Mouse (Mus musculus) heart, embryonic 13.5 days (tissue): ENCODE measurements around the gene Eya3. TPM values are rescaled to one million over a fixed set of nuclear protein-coding genes. Genes with fewer than 3 reads are reported as not detected.
A peak's percentile ranks its signal among the peaks of the same experiment; 100 is the strongest.
"Not testable (repeated sequence)": the region's sequence is repeated elsewhere in the genome, so short reads cannot be mapped to it uniquely, and the experiment has no call there.

Experiments used
- ATAC-seq: fragments of 200-750 bp; cut with Nextera tagmentation; 2 replicates; pipeline ENCODE4 v1.8.0; 2017; ENCODE audit warnings: moderate TSS enrichment; ENCODE audit not compliant: insufficient number of reproducible peaks, low FRiP score, low TSS enrichment; ENCODE audit errors: extremely low read depth
- H3K27ac ChIP-seq: fragments of 300-500 bp; sonication (generic); replicated peaks from 2 replicates; pipeline ENCODE4 v1.5.1; 2015; ENCODE audit warnings: moderate library complexity, mild to moderate bottlenecking, inconsistent platforms
- H3K27me3 ChIP-seq: fragments of 300-500 bp; sonication (generic); replicated peaks from 2 replicates; pipeline ENCODE4 v1.6.1; 2015; ENCODE audit warnings: mild to moderate bottlenecking, inconsistent platforms
- H3K36me3 ChIP-seq: fragments of 300-500 bp; sonication (generic); 2 replicates; pipeline ENCODE4 v1.6.1; 2015; ENCODE audit warnings: mild to moderate bottlenecking, inconsistent platforms
- H3K4me1 ChIP-seq: fragments of 300-500 bp; sonication (generic); 2 replicates; pipeline ENCODE4 v1.6.1; 2015; ENCODE audit warnings: inconsistent platforms
- H3K4me2 ChIP-seq: fragments of 300-500 bp; sonication (generic); 2 replicates; pipeline ENCODE4 v1.6.1; 2015; ENCODE audit warnings: inconsistent platforms, mild to moderate bottlenecking, moderate library complexity
- H3K4me3 ChIP-seq: fragments of 300-500 bp; sonication (generic); 2 replicates; pipeline ENCODE4 v1.5.1; 2015; ENCODE audit warnings: moderate library complexity, mild to moderate bottlenecking, inconsistent platforms
- H3K9ac ChIP-seq: fragments of 300-500 bp; sonication (generic); 2 replicates; pipeline ENCODE4 v1.6.1; 2015; ENCODE audit warnings: inconsistent platforms, mild to moderate bottlenecking, moderate library complexity
- H3K9me3 ChIP-seq: fragments of 300-500 bp; sonication (generic); 2 replicates; pipeline ENCODE4 v1.6.1; 2016; ENCODE audit warnings: inconsistent platforms
- WGBS: fragments of 180-500 bp; shearing (Covaris S2); methylation state at CpG from one replicate; pipeline ENCODE4 v1.1.7; 2015; ENCODE audit warnings: mixed read lengths; 5-methylcytosine and 5-hydroxymethylcytosine counted together
- polyA plus RNA-seq: library from polyadenylated mRNA; unstranded; fragments of >200 nt; fragmentation: Nextera tagmentation; extraction: Ambion mirVana; gene quantifications from 2 replicates; pipeline ENCODE4 v1.2.1, GENCODE M21; 2015

The Eya3 gene
- polyA plus RNA-seq: 17.7 and 19.7 TPM in 2 replicates

- peak within 1 kb of the TSS; percentile 89 for H3K27ac ChIP-seq
- no peaks in the 10 kb centered on the region for H3K27me3 ChIP-seq
- peak within 1 kb of the TSS; percentile 95 for H3K9ac ChIP-seq
- peaks cover 20% of the 10 kb centered on the region for H3K36me3 ChIP-seq
- H3K9me3 ChIP-seq: no peaks in the 10 kb centered on the region
- H3K4me1 ChIP-seq: peaks cover 19% of the 10 kb centered on the region
- H3K4me3 ChIP-seq: peak within 1 kb of the TSS; percentile 87
- H3K4me2 ChIP-seq: peak within 1 kb of the TSS; percentile 84
- ATAC-seq: peak; percentile 97
- WGBS: under 1% methylated on average over 41 of the region's 41 CpGs
These were observed at the start of gene Eya3 for GRCm38 (mm10) chr4:132638461-132639190. Eya3 (plus strand) TSS chr4:132638987.

- H3K4me3 ChIP-seq: no peak overlapping the region
- H3K4me1 ChIP-seq: peaks cover 12% of the 10 kb centered on the region
- no peak overlapping the region for H3K4me2 ChIP-seq
- H3K27me3 ChIP-seq: no peaks in the 10 kb centered on the region
- no peak overlapping the region for H3K27ac ChIP-seq
- no peaks in the 10 kb centered on the region for H3K36me3 ChIP-seq
- WGBS: 81% methylated on average over 10 of the region's 10 CpGs
- no peak overlapping the region for H3K9ac ChIP-seq
- no peaks in the 10 kb centered on the region for H3K9me3 ChIP-seq
- no peak for ATAC-seq
These were observed 48.1 kb upstream of the Eya3 start for GRCm38 (mm10) chr4:132590642-132591041.

DNA sequence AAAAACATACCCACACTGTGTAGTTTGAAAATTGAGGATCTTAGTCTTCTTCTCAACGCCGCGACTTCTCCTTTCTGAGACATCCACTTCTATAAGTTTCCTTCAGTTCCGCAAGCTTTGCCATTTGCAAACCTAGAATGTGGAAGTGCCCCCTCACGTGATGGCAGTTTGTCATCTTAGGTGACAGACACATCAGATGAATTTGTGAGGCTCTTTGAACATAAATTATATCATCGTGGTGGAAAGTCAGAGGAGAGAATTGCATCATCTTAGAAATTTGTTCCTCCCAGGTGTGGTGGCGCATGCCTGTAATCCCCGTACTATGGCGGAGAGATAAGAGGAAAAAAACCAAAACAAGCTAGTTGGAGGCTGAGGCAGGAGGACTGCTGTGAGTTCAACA, 45.8 kb upstream of the Eya3 start:
- H3K27me3 ChIP-seq: peaks cover 5% of the 10 kb centered on the region; the same call in 1 of the 2 replicates
- no peaks in the 10 kb centered on the region for H3K9me3 ChIP-seq
- no peak overlapping the region for H3K4me2 ChIP-seq
- 0 out of 2 replicates have a peak overlapping the region, but pooled peaks have one; percentile 18 for H3K27ac ChIP-seq
- no peak overlapping the region for H3K4me3 ChIP-seq
- H3K36me3 ChIP-seq: no peaks in the 10 kb centered on the region
- 88% methylated on average over 9 of the region's 9 CpGs for WGBS
- no peak for ATAC-seq
- H3K4me1 ChIP-seq: peaks cover 18% of the 10 kb centered on the region
- no peak overlapping the region for H3K9ac ChIP-seq

DNA sequence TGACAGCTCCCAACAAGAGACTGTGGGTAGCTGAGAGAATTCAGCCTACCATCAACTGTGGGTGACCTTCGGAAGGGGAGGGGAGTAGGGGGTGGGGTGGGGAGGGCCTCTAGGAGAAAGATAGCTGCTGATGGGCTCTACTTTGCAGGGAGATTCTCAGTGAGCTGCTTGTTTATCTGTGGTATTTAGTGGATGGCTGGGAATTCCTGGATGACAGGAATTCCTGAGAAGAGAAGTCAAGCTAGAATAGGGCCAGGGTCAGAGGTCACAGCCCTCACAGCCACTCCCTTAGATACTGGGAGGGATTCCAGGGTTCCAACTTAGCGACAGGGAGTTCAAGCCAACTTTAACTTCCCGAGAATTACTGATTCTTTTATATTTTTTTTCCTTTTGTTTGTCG, 44.6 kb upstream of the Eya3 start:
- Histone ChIP-seq H3K9me3 (no peaks in the 10 kb centered on the region), H3K4me3 (no peak overlapping the region), H3K27ac (peak overlapping the region; percentile 32), H3K4me1 (peaks cover 18% of the 10 kb centered on the region), H3K9ac (no peak overlapping the region), H3K27me3 (peaks cover 6% of the 10 kb centered on the region; the same call in 1 of the 2 replicates), H3K36me3 (no peaks in the 10 kb centered on the region), H3K4me2 (no peak overlapping the region)
- no peak for ATAC-seq
- 31% methylated on average over 4 of the region's 4 CpGs for WGBS

GRCm38 (mm10) chr4:132598861-132599260, 39.9 kb upstream of the Eya3 start:
- Histone ChIP-seq H3K36me3 (no peaks in the 10 kb centered on the region), H3K9ac (no peak overlapping the region), H3K27me3 (peaks cover 6% of the 10 kb centered on the region; the same call in 1 of the 2 replicates), H3K9me3 (no peaks in the 10 kb centered on the region), H3K4me3 (no peak overlapping the region), H3K4me2 (no peak overlapping the region), H3K4me1 (peaks cover 12% of the 10 kb centered on the region), H3K27ac (no peak overlapping the region)
- WGBS: 71% methylated on average over 2 of the region's 2 CpGs
- no peak for ATAC-seq

- H3K9ac ChIP-seq: no peak overlapping the region
- H3K4me1 ChIP-seq: peaks cover 7% of the 10 kb centered on the region
- H3K4me2 ChIP-seq: no peak overlapping the region
- no peak for ATAC-seq
- peaks cover 6% of the 10 kb centered on the region; the same call in 1 of the 2 replicates for H3K27me3 ChIP-seq
- no peaks in the 10 kb centered on the region for H3K36me3 ChIP-seq
- H3K9me3 ChIP-seq: no peaks in the 10 kb centered on the region
- no peak overlapping the region for H3K4me3 ChIP-seq
- WGBS: 50% methylated on average over 3 of the region's 3 CpGs
- no peak overlapping the region for H3K27ac ChIP-seq
These were observed 39.0 kb upstream of the Eya3 start for GRCm38 (mm10) chr4:132599764-132600163.

DNA sequence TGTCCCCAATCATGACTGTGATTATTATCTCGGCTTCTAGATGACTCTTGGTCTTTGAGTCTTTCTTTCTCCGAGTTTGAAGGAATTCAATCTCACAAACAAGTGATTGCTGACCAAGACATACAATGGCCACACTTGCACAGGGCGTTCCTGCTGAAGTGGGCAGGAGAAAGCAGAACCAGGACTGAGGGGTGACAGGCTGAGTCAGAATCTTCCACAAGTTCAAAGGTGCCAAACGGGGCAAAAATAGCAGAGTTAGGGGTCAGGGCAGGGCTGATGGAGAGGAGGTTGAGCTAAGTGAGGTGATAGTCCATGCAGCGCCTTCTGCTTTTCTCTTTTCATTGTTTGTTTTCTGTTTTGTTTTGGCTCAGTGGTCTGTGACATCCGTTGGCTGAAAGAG, 38.3 kb upstream of the Eya3 start:
- no peak for ATAC-seq
- no peak overlapping the region for H3K4me3 ChIP-seq
- no peak overlapping the region for H3K9ac ChIP-seq
- H3K4me2 ChIP-seq: no peak overlapping the region
- 73% methylated on average over 6 of the region's 6 CpGs for WGBS
- H3K27ac ChIP-seq: no peak overlapping the region
- H3K36me3 ChIP-seq: no peaks in the 10 kb centered on the region
- H3K9me3 ChIP-seq: no peaks in the 10 kb centered on the region
- peaks cover 7% of the 10 kb centered on the region for H3K4me1 ChIP-seq
- H3K27me3 ChIP-seq: peaks cover 6% of the 10 kb centered on the region; the same call in 1 of the 2 replicates

- not testable (repeated sequence) for H3K9me3 ChIP-seq, ATAC-seq, H3K4me2 ChIP-seq, H3K9ac ChIP-seq, H3K27ac ChIP-seq, H3K4me1 ChIP-seq, H3K27me3 ChIP-seq, H3K4me3 ChIP-seq, H3K36me3 ChIP-seq
- 93% methylated on average over 4 of the region's 5 CpGs for WGBS
These were observed 37.5 kb upstream of the Eya3 start for GRCm38 (mm10) chr4:132601242-132601641.

GRCm38 (mm10) chr4:132603468-132603867, 35.3 kb upstream of the Eya3 start:
- ATAC-seq: no peak
- Histone ChIP-seq H3K36me3 (no peaks in the 10 kb centered on the region), H3K4me1 (peaks cover 16% of the 10 kb centered on the region), H3K9me3 (no peaks in the 10 kb centered on the region), H3K27me3 (no peaks in the 10 kb centered on the region), H3K4me2 (no peak overlapping the region), H3K9ac (no peak overlapping the region), H3K27ac (no peak overlapping the region), H3K4me3 (no peak overlapping the region)
- 75% methylated on average over 4 of the region's 4 CpGs for WGBS

DNA sequence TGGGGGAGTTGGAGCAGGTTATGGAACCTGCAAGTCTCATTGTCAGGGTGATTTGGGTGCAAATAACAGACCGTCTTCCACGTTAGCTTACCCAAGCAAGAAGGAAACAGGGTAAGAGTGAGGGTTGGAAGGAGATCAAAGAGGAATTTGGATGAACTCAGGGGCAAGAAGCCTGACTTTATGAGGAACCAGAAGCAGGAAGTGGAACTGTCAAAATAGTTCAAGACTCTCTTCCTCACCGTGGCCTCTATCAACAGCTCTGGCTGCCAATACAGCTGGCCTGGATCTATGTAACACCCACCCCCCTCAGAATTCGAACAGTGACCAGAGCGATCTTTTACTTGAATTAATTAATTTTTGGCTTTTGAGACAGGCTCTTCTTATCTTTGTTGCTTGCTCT, 33.0 kb upstream of the Eya3 start:
- Histone ChIP-seq H3K9ac (no peak overlapping the region), H3K27me3 (no peaks in the 10 kb centered on the region), H3K9me3 (no peaks in the 10 kb centered on the region), H3K36me3 (no peaks in the 10 kb centered on the region), H3K4me1 (peaks cover 19% of the 10 kb centered on the region), H3K4me3 (no peak overlapping the region), H3K4me2 (no peak overlapping the region), H3K27ac (no peak overlapping the region)
- ATAC-seq: no peak
- 54% methylated on average over 5 of the region's 5 CpGs for WGBS

DNA sequence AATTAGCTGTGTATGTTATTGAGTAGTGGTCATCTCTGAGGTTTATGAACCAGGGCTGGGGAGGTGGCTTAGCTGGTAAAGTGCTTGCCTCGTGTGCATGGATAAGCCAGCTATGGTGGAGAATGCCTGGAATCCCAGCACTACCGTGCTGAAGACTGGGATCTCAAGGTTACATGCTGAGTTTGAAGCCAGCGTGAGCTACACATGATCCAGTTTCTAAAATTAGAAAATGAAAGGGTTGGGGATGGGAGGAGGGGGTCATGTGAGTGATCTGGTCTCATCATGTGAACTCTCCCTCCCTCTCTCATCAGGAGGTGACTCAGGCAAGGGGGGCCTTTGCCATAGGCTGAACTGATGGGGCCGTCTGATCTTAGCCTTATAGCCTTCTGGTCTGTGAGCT, 30.6 kb upstream of the Eya3 start:
- WGBS: 21% methylated on average over 4 of the region's 4 CpGs
- Histone ChIP-seq H3K36me3 (no peaks in the 10 kb centered on the region), H3K27me3 (no peaks in the 10 kb centered on the region), H3K27ac (peak overlapping the region; percentile 88), H3K4me2 (no peak overlapping the region), H3K9ac (no peak overlapping the region), H3K9me3 (no peaks in the 10 kb centered on the region), H3K4me1 (peaks cover 19% of the 10 kb centered on the region), H3K4me3 (no peak overlapping the region)
- ATAC-seq: peak; percentile 57
